Mouse (Mus musculus) bone marrow, adult 2 months (tissue): ENCODE results near the gene Tmem108.

ENCODE experiments used
- CTCF ChIP-seq: fragments of 200-500 bp; IDR thresholded peaks from 2 replicates; pipeline ENCODE4 v1.5.1; 2011; ENCODE audit warnings: low read length, control low read depth; ENCODE audit not compliant: control insufficient read depth, insufficient read depth
- POLR2A ChIP-seq: fragments of 200-500 bp; IDR thresholded peaks from 2 replicates; pipeline ENCODE4 v1.6.1; 2011; ENCODE audit warnings: low read depth, mild to moderate bottlenecking, control low read depth, low read length, borderline replicate concordance; ENCODE audit not compliant: control insufficient read depth

- TF ChIP-seq POLR2A, result no peak
- TF ChIP-seq CTCF, result peak; percentile 66
These were observed 137.0 kb downstream of the Tmem108 start for GRCm38 (mm10) chr9:103624649-103625048.
